Mouse (Mus musculus): ENCODE data around the gene Bcl7a. TPM values are rescaled to one million over a fixed set of nuclear protein-coding genes. Genes with fewer than 3 reads are reported as not detected.
A peak's percentile ranks its signal among the peaks of the same experiment; 100 is the strongest.

Bcl7a gene
- polyA plus RNA-seq (2015; fragmentation: Nextera tagmentation; extraction: Ambion mirVana) = 6.6 and 7.9 TPM in 2 replicates

- Histone ChIP-seq H3K27me3 (no peaks in the 10 kb centered on the region), H3K4me3 (replicated peaks) (peak within 1 kb of the TSS; percentile 93), H3K4me2 (peak within 1 kb of the TSS; percentile 97), H3K9me3 (replicated peaks) (no peaks in the 10 kb centered on the region), H3K9ac (peak within 1 kb of the TSS; percentile 92), H3K27ac (peak within 1 kb of the TSS; percentile 88), H3K36me3 (no peaks in the 10 kb centered on the region), H3K4me1 (replicated peaks) (peaks cover 50% of the 10 kb centered on the region)
- DNase-seq = peak; percentile 72
- peak; percentile 84 for ATAC-seq (ENCODE audit: low read depth)
- WGBS (ENCODE audit: insufficient replicate concordance) = under 1% methylated on average over 68 of the region's 69 CpGs
Measured at GRCm38 (mm10) chr5:123343707-123344627, at the start of gene Bcl7a. TSS of gene Bcl7a (plus strand) at chr5:123343834.

- WGBS (ENCODE audit: insufficient replicate concordance) = 71% methylated on average over 9 of the region's 9 CpGs
- DNase-seq = no peak
- H3K27ac ChIP-seq = no peak overlapping the region
- no peaks in the 10 kb centered on the region for H3K9me3 ChIP-seq (replicated peaks)
- H3K4me1 ChIP-seq (replicated peaks) = no peaks in the 10 kb centered on the region
- no peaks in the 10 kb centered on the region for H3K36me3 ChIP-seq
- no peak for ATAC-seq (ENCODE audit: low read depth)
- no peak overlapping the region for H3K9ac ChIP-seq
- H3K27me3 ChIP-seq = peaks cover 19% of the 10 kb centered on the region
- no peak overlapping the region for H3K4me2 ChIP-seq
- no peak overlapping the region for H3K4me3 ChIP-seq (replicated peaks)
Measured at GRCm38 (mm10) chr5:123294653-123295052, 49.0 kb upstream of the Bcl7a start.

GRCm38 (mm10) chr5:123296224-123296806 is 47.3 kb upstream of the Bcl7a start:
- no peaks in the 10 kb centered on the region for H3K4me1 ChIP-seq (replicated peaks)
- H3K27me3 ChIP-seq = peaks cover 19% of the 10 kb centered on the region
- no peaks in the 10 kb centered on the region for H3K36me3 ChIP-seq
- no peak overlapping the region for H3K9ac ChIP-seq
- DNase-seq = no peak
- no peak overlapping the region for H3K4me3 ChIP-seq (replicated peaks)
- WGBS (ENCODE audit: insufficient replicate concordance) = 56% methylated on average over 12 of the region's 12 CpGs
- H3K4me2 ChIP-seq = no peak overlapping the region
- H3K27ac ChIP-seq = no peak overlapping the region
- no peaks in the 10 kb centered on the region for H3K9me3 ChIP-seq (replicated peaks)
- no peak for ATAC-seq (ENCODE audit: low read depth)

GRCm38 (mm10) chr5:123296972-123297754 is 46.5 kb upstream of the Bcl7a start:
- H3K4me3 ChIP-seq (replicated peaks) = no peak overlapping the region

GRCm38 (mm10) chr5:123297830-123298229 is 45.8 kb upstream of the Bcl7a start:
- 61% methylated on average over 7 of the region's 7 CpGs for WGBS (ENCODE audit: insufficient replicate concordance)
- Histone ChIP-seq H3K36me3 (no peaks in the 10 kb centered on the region), H3K4me1 (replicated peaks) (no peaks in the 10 kb centered on the region)

More at GRCm38 (mm10) chr5:123296972-123297754, 46.5 kb upstream of the Bcl7a start:
- no peaks in the 10 kb centered on the region for H3K36me3 ChIP-seq
- no peaks in the 10 kb centered on the region for H3K9me3 ChIP-seq (replicated peaks)
- WGBS (ENCODE audit: insufficient replicate concordance) = 55% methylated on average over 23 of the region's 23 CpGs
- no peak overlapping the region for H3K9ac ChIP-seq
- ATAC-seq (ENCODE audit: low read depth) = no peak
- H3K27me3 ChIP-seq = peaks cover 19% of the 10 kb centered on the region
- no peak for DNase-seq
- no peak overlapping the region for H3K27ac ChIP-seq
- H3K4me2 ChIP-seq = no peak overlapping the region
- H3K4me1 ChIP-seq (replicated peaks) = no peaks in the 10 kb centered on the region

GRCm38 (mm10) chr5:123298526-123298925 is 45.1 kb upstream of the Bcl7a start:
- WGBS (ENCODE audit: insufficient replicate concordance) = 78% methylated on average over 6 of the region's 6 CpGs
- DNase-seq (no peak), ATAC-seq (ENCODE audit: low read depth) (no peak)

More at GRCm38 (mm10) chr5:123297830-123298229, 45.8 kb upstream of the Bcl7a start:
- Histone ChIP-seq H3K27ac (no peak overlapping the region), H3K4me3 (replicated peaks) (no peak overlapping the region), H3K4me2 (no peak overlapping the region), H3K9me3 (replicated peaks) (no peaks in the 10 kb centered on the region), H3K9ac (no peak overlapping the region), H3K27me3 (peaks cover 19% of the 10 kb centered on the region)
- DNase-seq = no peak
- no peak for ATAC-seq (ENCODE audit: low read depth)

GRCm38 (mm10) chr5:123300496-123301034 is 43.1 kb upstream of the Bcl7a start:
- Histone ChIP-seq H3K9ac (no peak overlapping the region), H3K27ac (no peak overlapping the region), H3K36me3 (no peaks in the 10 kb centered on the region), H3K9me3 (replicated peaks) (no peaks in the 10 kb centered on the region), H3K4me2 (no peak overlapping the region), H3K4me3 (replicated peaks) (no peak overlapping the region), H3K27me3 (peaks cover 19% of the 10 kb centered on the region), H3K4me1 (replicated peaks) (no peaks in the 10 kb centered on the region)
- ATAC-seq (ENCODE audit: low read depth) (no peak), DNase-seq (no peak)
- 76% methylated on average over 8 of the region's 8 CpGs for WGBS (ENCODE audit: insufficient replicate concordance)

More at GRCm38 (mm10) chr5:123298526-123298925, 45.1 kb upstream of the Bcl7a start:
- H3K4me3 ChIP-seq (replicated peaks) = no peak overlapping the region
- no peaks in the 10 kb centered on the region for H3K9me3 ChIP-seq (replicated peaks)
- H3K36me3 ChIP-seq = no peaks in the 10 kb centered on the region
- no peak overlapping the region for H3K27ac ChIP-seq
- no peak overlapping the region for H3K9ac ChIP-seq
- H3K27me3 ChIP-seq = peaks cover 19% of the 10 kb centered on the region
- no peaks in the 10 kb centered on the region for H3K4me1 ChIP-seq (replicated peaks)
- H3K4me2 ChIP-seq = no peak overlapping the region

GRCm38 (mm10) chr5:123301780-123302521 is 41.7 kb upstream of the Bcl7a start:
- Histone ChIP-seq H3K9ac (no peak overlapping the region), H3K27me3 (peaks cover 7% of the 10 kb centered on the region; the same call in 1 of the 2 replicates), H3K36me3 (no peaks in the 10 kb centered on the region), H3K9me3 (replicated peaks) (no peaks in the 10 kb centered on the region), H3K4me1 (replicated peaks) (no peaks in the 10 kb centered on the region), H3K27ac (no peak overlapping the region), H3K4me3 (replicated peaks) (no peak overlapping the region), H3K4me2 (no peak overlapping the region)
- DNase-seq = no peak
- ATAC-seq (ENCODE audit: low read depth) = no peak
- WGBS (ENCODE audit: insufficient replicate concordance) = 72% methylated on average over 20 of the region's 20 CpGs

- ATAC-seq (ENCODE audit: low read depth) = no peak
- WGBS (ENCODE audit: insufficient replicate concordance) = 73% methylated on average over 18 of the region's 18 CpGs
Measured at GRCm38 (mm10) chr5:123307630-123308282, 35.9 kb upstream of the Bcl7a start.

GRCm38 (mm10) chr5:123309816-123310215 is 33.8 kb upstream of the Bcl7a start:
- DNase-seq = no peak
- Histone ChIP-seq H3K4me1 (replicated peaks) (no peaks in the 10 kb centered on the region), H3K9me3 (replicated peaks) (no peaks in the 10 kb centered on the region), H3K4me3 (replicated peaks) (no peak overlapping the region), H3K4me2 (no peak overlapping the region), H3K36me3 (no peaks in the 10 kb centered on the region), H3K9ac (no peak overlapping the region), H3K27me3 (no peaks in the 10 kb centered on the region), H3K27ac (no peak overlapping the region)
- 59% methylated on average over 10 of the region's 10 CpGs for WGBS (ENCODE audit: insufficient replicate concordance)
- ATAC-seq (ENCODE audit: low read depth) = no peak

More at GRCm38 (mm10) chr5:123307630-123308282, 35.9 kb upstream of the Bcl7a start:
- no peak for DNase-seq
- no peaks in the 10 kb centered on the region for H3K9me3 ChIP-seq (replicated peaks)
- no peak overlapping the region for H3K4me2 ChIP-seq
- H3K27ac ChIP-seq = no peak overlapping the region
- H3K9ac ChIP-seq = no peak overlapping the region
- no peaks in the 10 kb centered on the region for H3K27me3 ChIP-seq
- H3K4me3 ChIP-seq (replicated peaks) = no peak overlapping the region
- H3K36me3 ChIP-seq = no peaks in the 10 kb centered on the region
- no peaks in the 10 kb centered on the region for H3K4me1 ChIP-seq (replicated peaks)
